Mouse (Mus musculus) hindbrain, embryonic 14.5 days (tissue): ENCODE results near the gene Cwc25. TPM values are rescaled to one million over a fixed set of nuclear protein-coding genes. Genes with fewer than 3 reads are reported as not detected.

Experiments used
- microRNA-seq: library from miRNA; unstranded; fragments of <30 nt; microRNA quantifications from one replicate; pipeline ENCODE4, GENCODE M21; 2016
- polyA plus RNA-seq: library from polyadenylated mRNA; unstranded; fragments of >200 nt; fragmentation: Nextera tagmentation; extraction: Ambion mirVana; gene quantifications from 2 replicates; pipeline ENCODE4 v1.2.1, GENCODE M21; 2014

The Cwc25 gene
- polyA plus RNA-seq, 1 experiment from 2014 or later, result 11.2 TPM

Small RNA genes within 50 kb of the gene (microRNA-seq; reads per million reads assigned to microRNA genes)
- not detected for gene Mir8102

Other genes starting within 250 kb of the Cwc25 start
- 9.1 and 11.8 TPM in 2 replicates for gene Srcin1, start 190.4 kb downstream of the Cwc25 start, polyA plus RNA-seq
- gene Epop, start 136.9 kb downstream of the Cwc25 start, polyA plus RNA-seq, result 1.8 and 2.6 TPM in 2 replicates
- 5.0 TPM in 2 replicates for gene Mllt6, start 103.1 kb downstream of the Cwc25 start, polyA plus RNA-seq
- gene Cisd3, start 80.7 kb downstream of the Cwc25 start, polyA plus RNA-seq, result 27.7 and 34.7 TPM in 2 replicates
- gene Pcgf2, start 66.1 kb downstream of the Cwc25 start, polyA plus RNA-seq, result 22.0 and 23.4 TPM in 2 replicates
- gene Psmb3, start 63.2 kb downstream of the Cwc25 start, polyA plus RNA-seq, result 436 and 489 TPM in 2 replicates
- 5.2 and 5.9 TPM in 2 replicates for gene Pip4k2b, start 21.9 kb downstream of the Cwc25 start, polyA plus RNA-seq
- 0.68 TPM in 1 of 2 replicates, not detected in the other for gene 1700001P01Rik, start 9.4 kb upstream of the Cwc25 start, polyA plus RNA-seq
- gene Rpl23, start 15.9 kb upstream of the Cwc25 start, polyA plus RNA-seq, result 324 and 419 TPM in 2 replicates
- 110 and 126 TPM in 2 replicates for gene Lasp1, start 32.4 kb upstream of the Cwc25 start, polyA plus RNA-seq
- 38.2 and 38.8 TPM in 2 replicates for gene B230217C12Rik, start 74.2 kb upstream of the Cwc25 start, polyA plus RNA-seq
- gene Fbxo47, start 117.6 kb upstream of the Cwc25 start, polyA plus RNA-seq, result 0.37 and 0.72 TPM in 2 replicates
- gene Plxdc1, start 219.9 kb upstream of the Cwc25 start, polyA plus RNA-seq, result 0.90 and 1.1 TPM in 2 replicates
- 6.5 and 11.0 TPM in 2 replicates for gene Arl5c, start 229.6 kb upstream of the Cwc25 start, polyA plus RNA-seq